Mouse (Mus musculus): Measurements from ENCODE around the gene Gkn1. TPM values are rescaled to one million over a fixed set of nuclear protein-coding genes. Genes with fewer than 3 reads are reported as not detected.

The Gkn1 gene
- polyA plus RNA-seq, 1 experiment, result not detected

DNA sequence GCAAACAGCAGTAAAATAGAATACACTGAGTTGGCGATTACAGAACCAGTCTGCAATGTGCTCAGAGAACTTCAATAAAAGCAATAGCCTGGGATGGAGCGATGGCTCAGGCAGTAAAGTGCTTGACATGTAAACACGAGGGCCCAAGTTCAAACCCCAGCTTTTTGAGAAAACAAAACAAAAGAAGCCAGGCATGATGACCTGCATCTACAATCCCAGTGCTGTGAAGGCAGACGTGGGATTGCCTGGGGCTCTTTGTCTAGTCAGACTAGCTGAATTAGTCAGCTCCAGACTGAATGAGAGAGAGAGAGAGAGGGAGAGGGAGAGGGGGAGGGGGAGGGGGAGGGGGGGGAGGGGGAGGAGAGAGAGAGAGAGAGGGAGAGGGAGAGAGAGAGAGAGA lies 48.8 kb downstream of the Gkn1 start:
- Histone ChIP-seq H3K4me3 (ENCODE audit: insufficient read depth, poor library complexity, severe bottlenecking) (no peak overlapping the region), H3K36me3 (ENCODE audit: control insufficient read depth, insufficient read depth) (no peaks in the 10 kb centered on the region)

More for the DNA sequence above, 48.8 kb downstream of the Gkn1 start:
- H3K27me3 ChIP-seq (ENCODE audit: control insufficient read depth, insufficient read depth, insufficient read length), result no peaks in the 10 kb centered on the region
- no peaks in the 10 kb centered on the region for H3K79me2 ChIP-seq (ENCODE audit: control insufficient read depth, insufficient read depth)
- H3K79me3 ChIP-seq (ENCODE audit: low read depth), result no peaks in the 10 kb centered on the region
- TF ChIP-seq MYOG (IDR thresholded peaks at IDR 0.05; ENCODE audit: control insufficient read depth, extremely low read depth, insufficient read length) (no peak), USF1 (IDR thresholded peaks at IDR 0.05; ENCODE audit: low read depth) (no peak), CEBPB (IDR thresholded peaks at IDR 0.05; ENCODE audit: low read depth) (no peak), MYOD1 (IDR thresholded peaks at IDR 0.05; ENCODE audit: control insufficient read depth, insufficient read length, low read depth) (no peak), FOSL1 (IDR thresholded peaks at IDR 0.05; ENCODE audit: insufficient read depth, low read length, poor library complexity, severe bottlenecking) (no peak), MAX (IDR thresholded peaks at IDR 0.05) (no peak)
- H3ac ChIP-seq (ENCODE audit: control insufficient read depth, insufficient read length, low read depth), result no peak overlapping the region

Other genes starting within 250 kb of the Gkn1 start
- not detected for gene D6Ertd527e, start 246.2 kb downstream of the Gkn1 start, polyA plus RNA-seq (2012; fragmentation: generic; extraction: Trizol)
- 12.5 TPM for gene Antxr1, start 15.1 kb downstream of the Gkn1 start, polyA plus RNA-seq (2012; fragmentation: generic; extraction: Trizol)
- not detected for gene Gkn2, start 22.4 kb upstream of the Gkn1 start, polyA plus RNA-seq (2012; fragmentation: generic; extraction: Trizol)
- not detected for gene Gkn3, start 38.0 kb upstream of the Gkn1 start, polyA plus RNA-seq (2012; fragmentation: generic; extraction: Trizol)
- not detected for gene Bmp10, start 78.1 kb upstream of the Gkn1 start, polyA plus RNA-seq (2012; fragmentation: generic; extraction: Trizol)
- not detected for gene Arhgap25, start 182.3 kb upstream of the Gkn1 start, polyA plus RNA-seq (2012; fragmentation: generic; extraction: Trizol)
- gene Prokr1, start 239.8 kb upstream of the Gkn1 start, polyA plus RNA-seq (2012; fragmentation: generic; extraction: Trizol), result 0.36 TPM

Measured in C2C12 (cell line).